Mouse (Mus musculus) gastrocnemius, postnatal 10 days (tissue): ENCODE measurements around the gene Pros1. TPM values are rescaled to one million over a fixed set of nuclear protein-coding genes. Genes with fewer than 3 reads are reported as not detected.

Source experiments
- DNase-seq: peaks from one replicate; pipeline ENCODE4 v3.0.0; 2021; ENCODE audit warnings: mixed read lengths
- long read RNA-seq, 2 experiments: library from polyadenylated mRNA; stranded (forward); transcript quantifications; one replicate each; pipeline ENCODE4 v2.0.0; 2021
- total RNA-seq, 2 experiments: library from RNA; stranded (reverse); gene quantifications; 2 replicates each; pipeline ENCODE4 v1.2.3; 2021

Gene Pros1
- total RNA-seq, result 10 to 100 TPM; 18.2 to 22.7 TPM
- long read RNA-seq, experiment 1, transcript Pros1-201 (15 exons, 3,303 nt), result major isoform, 67 of 70 reads
- long read RNA-seq, experiment 1, partial matches to known transcripts, result 0 of 70 reads
- long read RNA-seq, experiment 1, other reads (novel, unspliced or antisense), result 3 of 70 reads
- long read RNA-seq, experiment 2, transcript Pros1-201 (15 exons, 3,303 nt), result major isoform, 44 of 46 reads
- long read RNA-seq, experiment 2, partial matches to known transcripts, result 1 of 46 reads
- long read RNA-seq, experiment 2, other reads (novel, unspliced or antisense), result 1 of 46 reads

GRCm38 (mm10) chr16:62854191-62855068 is at the start of gene Pros1:
Pros1 (plus strand) TSS chr16:62854307.
- peak; percentile 74 for DNase-seq

DNA sequence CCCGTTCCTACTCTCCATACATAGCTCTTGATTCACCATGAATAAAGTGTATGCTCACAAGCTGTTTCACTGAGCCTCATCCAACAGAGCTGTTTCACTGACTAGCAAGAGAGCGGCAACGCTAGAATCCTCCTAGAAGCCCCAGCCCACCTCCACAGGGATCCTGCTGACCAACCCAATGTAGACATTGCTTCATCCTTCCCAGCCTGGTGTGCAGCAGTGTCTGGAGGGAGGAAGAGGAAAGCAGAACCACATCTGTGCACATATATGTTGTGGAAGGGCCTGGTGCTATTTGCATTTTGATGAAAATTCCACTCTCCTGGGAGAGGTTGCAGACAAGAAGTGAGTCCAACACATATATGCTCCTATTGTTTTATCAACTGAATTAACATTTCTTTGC is 49.5 kb upstream of the Pros1 start:
- no peak for DNase-seq

- no peak for DNase-seq
These were observed 46.7 kb upstream of the Pros1 start for GRCm38 (mm10) chr16:62807249-62807979.

DNA sequence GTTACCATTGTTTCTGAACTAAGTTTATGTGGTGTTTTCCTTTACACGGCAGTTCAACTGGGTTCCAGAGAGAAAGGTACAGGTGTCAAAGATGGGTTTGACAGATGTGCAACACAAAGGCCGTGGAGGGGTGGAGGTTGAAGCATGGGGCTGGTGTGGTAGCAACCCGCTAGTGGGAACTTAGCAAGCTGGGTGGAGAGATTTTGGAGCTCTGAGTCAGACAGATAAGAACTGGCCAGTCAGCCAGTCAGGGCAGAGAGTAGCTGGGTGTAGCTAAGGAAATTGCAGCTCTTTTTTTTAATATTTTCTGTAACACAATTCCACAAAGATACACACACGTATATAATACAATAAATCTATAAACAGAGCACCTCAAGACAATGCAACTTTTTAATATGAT is 43.3 kb upstream of the Pros1 start:
- no peak for DNase-seq

DNA sequence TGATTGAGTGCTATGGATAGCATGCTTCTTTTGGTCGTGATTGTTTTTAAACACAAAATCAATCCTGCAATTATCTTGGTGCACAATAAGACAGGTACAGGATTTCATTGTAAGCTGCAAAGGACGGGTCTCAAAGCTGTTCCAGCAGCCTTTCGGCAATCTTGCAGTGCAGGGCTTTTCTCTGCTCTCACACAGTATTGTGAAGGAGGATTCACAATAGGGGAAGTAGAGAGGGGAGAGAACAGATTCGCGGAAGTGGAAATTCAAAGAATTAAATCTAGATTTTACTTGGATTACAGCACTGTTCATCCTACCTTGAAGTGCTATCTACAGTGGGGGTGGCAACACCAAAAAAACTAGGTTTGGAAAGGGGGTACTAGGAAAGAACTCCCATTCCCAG is 40.3 kb upstream of the Pros1 start:
- DNase-seq, result no peak

DNA sequence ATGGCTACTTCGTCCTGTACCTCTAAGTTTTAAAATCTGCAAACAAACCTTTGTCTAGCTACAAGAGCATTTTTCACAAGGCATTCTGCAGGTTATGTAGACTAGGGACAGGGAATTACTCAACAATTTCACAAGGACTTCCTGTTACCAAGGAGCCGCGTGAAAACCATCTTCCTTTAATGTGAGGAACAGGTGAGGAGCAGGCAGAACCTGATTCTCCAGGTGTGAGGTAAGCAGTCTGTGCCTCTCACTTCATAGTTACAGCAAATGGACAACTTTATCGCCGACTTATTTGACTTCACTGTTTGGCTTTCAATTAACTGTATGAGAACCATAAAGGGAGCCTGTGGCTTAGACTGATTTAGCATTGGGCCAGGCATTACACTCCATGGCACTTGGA is 39.6 kb upstream of the Pros1 start, which contains the start of gene Stx19:
Stx19 (plus strand) TSS at position 186 of the 400 bp plus-strand sequence.
- DNase-seq, result no peak

DNA sequence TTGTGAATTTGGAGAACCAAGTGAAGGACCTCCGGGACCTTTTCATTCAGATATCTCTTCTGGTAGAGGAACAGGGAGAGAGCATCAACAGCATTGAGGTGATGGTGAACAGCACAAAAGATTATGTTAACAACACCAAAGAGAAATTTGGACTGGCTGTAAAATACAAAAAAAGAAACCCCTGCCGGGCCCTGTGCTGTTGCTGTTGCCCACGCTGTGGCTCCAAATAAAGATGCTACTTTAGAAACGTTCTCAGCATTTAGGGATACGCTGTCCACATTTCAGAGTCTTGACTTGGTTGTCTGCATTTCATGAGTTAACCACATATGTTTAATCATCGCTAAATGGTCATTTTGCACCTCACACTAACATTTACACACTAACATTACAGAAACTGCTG is 31.6 kb upstream of the Pros1 start:
- DNase-seq, result no peak

- no peak for DNase-seq
These were observed 27.7 kb upstream of the Pros1 start for GRCm38 (mm10) chr16:62826156-62827001.

- no peak for DNase-seq
These were observed 22.1 kb upstream of the Pros1 start for GRCm38 (mm10) chr16:62832027-62832426.

- DNase-seq, result peak; percentile 29
These were observed 21.6 kb upstream of the Pros1 start for GRCm38 (mm10) chr16:62832481-62832880.

DNA sequence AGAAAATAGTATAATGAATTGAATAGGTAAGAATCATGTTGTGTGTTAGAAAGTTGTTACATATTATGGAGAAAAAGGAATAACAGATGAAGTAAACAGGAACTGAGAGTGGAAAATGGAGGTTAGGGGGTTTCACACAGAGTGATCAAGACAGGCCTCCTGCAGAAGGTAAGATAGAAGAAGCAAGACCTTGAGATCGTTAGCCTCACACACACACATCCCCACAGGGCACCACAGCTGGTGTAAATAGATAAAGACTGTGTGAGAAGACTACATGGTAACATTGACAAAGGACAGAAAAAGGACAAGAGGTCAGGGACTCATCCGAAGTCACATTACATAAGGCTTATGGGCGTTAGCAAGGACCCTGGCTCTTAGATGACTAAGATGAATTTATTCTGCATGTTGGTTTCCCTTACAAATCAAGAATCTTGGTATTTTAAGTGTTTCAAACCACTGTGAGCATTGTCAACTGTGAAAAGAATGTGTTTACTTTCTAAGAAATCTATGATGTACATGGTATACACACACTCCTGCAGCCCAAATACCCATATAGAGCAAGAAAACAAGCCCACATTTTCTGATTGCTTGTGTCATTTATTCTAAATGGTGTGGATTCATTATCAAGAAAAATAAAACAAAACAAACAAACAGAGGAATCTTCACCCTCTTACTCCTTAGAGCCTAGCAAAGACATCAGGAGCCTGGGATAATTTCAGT is 19.9 kb upstream of the Pros1 start:
- no peak for DNase-seq

GRCm38 (mm10) chr16:62845341-62845740 is 8.8 kb upstream of the Pros1 start:
- no peak for DNase-seq

DNA sequence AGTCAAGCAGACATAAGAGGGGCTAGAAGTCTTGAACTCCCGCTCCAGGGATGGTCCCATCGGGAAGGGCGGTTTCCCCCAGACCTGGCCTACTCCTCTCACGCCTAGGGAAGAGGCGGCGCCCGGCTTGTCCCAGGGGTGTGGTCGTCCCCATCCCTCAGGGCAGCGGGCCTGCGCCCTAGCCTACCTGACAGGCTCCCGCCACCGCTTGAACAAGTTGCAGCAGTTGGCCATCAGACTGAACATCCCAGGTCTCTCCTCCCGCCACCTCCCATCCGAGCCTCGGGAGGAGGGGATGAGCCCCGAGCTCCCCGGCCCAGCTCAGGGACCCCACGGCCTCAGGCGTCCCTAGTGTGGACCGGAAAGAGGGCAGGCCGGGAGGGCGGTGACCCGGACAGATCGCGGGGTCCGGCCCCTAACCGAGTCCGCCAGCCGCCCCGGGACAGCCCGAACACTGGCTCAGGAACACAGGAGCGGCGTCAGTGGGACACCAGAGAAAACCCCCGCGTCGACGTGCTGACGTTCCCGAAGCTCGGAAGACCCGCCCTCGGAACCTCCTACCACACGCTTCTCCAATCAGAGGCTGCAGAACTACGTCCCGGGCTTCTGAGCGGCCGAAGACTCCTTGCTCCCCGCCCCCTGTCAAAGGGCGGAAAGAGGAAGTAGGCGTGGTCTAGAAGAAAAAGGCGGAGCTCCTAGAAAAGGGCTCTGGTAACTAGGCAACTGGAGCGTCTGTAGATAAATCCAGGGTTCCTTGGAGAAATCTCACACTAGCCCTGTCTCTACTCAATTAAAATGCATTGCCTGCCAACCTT is 7.4 kb upstream of the Pros1 start, which contains the start of gene Arl13b:
Arl13b (minus strand) TSS at position 543 of the 815 bp plus-strand sequence.
- DNase-seq, result peak; percentile 82

DNA sequence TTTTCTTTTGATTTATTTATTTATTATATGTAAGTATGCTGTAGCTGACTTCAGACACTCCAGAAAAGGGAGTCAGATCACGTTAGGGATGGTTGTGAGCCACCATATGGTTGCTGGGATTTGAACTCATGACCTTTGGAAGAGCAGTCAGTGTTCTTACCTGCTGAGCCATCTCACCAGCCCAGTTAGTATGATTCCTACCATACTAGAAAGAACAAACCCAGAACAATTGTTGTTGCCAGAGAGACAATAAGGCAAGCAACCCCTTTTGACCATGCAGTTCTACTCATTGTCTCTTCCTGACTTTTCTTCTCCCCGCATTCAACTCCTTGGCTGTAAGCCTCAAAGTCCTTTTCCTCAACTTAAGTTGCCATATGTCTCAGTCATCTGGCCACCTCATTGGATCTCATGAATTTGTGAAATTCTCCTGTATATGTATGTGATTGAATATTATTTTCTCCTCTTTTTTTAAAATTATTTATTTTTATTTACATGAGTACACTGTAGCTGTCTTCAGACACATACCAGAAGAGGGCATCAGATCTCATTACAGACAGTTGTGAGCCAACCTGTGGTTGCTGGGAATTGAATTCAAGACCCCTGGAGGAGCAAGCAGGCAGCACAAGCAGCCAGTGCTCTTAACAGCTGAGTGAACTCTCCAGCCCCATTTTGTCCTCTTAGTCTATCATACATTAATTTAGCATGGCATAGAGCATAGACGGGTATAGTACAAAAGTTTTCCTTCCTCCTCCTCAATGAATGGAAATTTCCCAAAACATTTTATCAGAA is 1.4 kb upstream of the Pros1 start:
- DNase-seq, result no peak

DNA sequence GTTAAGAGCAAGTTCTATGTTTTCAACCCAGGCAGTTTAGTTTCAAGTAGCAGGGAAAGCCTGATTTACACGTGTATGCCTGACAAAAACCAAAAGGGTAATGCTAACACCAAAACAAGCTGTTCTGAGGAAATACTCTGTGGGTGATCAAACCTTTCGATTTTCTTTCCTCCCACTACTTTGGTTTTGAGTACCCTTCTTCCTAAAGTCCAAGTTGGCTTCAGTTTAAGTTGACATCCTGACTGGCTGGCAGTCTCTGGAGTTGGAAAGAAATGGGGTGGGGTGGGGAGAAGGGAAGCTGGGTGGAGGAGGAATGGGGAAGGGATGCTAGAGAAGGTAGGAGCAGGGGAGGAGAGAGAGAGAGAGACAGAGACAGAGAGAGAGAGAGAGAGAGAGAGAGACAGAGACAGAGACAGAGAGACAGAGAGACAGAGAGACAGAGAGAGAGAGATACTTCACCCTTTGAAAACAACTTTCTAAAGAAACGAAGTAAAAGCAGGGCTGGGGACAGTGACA is 438 bp upstream of the Pros1 start:
- no peak for DNase-seq

GRCm38 (mm10) chr16:62855385-62855784 is 1.3 kb downstream of the Pros1 start:
- DNase-seq, result no peak

DNA sequence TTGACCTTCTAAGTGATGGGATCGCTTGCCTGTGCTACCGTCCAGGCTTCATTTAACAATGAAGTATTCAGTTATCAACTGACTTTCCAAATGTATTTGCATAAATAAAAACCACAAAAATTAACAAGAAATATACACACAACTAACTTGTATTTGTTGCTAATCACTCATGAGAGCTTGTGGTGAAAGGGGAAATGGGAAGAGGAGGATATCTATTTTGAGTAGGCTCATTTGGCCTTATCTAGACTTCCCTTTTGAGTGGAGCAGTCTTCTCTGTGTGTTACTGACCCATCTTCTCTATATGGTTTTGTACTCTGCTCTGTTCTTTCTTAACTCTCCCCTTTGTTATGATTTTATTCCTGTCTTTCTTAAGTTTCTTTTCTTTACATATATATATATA is 2.2 kb downstream of the Pros1 start:
- DNase-seq, result no peak

DNA sequence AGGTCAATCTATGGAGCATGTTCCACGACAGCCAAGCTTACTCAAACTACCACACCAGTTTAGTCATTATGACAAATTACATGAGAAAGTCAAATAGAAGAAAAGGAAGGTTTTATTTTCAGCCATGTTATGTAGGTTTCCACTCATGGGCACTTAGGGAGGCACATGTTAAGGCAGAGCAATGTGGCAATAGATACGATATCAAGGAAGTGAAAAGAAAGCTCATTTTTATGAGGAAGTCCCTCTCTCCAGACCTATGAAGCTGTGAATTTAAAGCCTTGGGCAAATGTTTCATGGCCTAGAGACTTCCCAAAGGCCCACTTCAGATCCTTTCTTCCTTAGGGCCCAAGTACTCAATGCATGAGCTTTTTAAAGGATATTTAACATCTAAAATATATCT is 3.4 kb downstream of the Pros1 start:
- DNase-seq, result no peak

DNA sequence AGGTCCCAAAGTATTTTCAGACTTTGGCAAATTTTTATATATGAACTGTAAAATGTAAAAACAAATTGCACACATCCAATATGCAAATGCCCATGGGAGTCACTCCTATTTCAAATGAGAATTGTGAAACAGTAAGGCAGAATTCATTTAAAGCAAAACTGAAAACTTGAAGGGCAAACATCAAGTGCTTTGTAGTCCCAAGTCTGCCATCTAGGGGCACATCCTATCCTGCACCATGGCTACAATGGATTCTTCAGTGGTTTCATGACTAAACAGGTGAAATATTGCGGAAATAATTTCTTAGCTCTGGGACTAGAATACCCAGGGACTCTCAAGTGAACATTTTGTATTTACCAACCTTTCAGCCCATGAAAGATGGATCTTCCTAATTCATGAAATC is 3.9 kb downstream of the Pros1 start:
- DNase-seq, result no peak
